Mouse (Mus musculus) megakaryocyte, embryonic 14.5 days (primary cell): ENCODE results near the gene Cnnm4.

Experiments
- FLI1 ChIP-seq: IDR thresholded peaks from 2 replicates; pipeline ENCODE4 v1.6.1; 2012; ENCODE audit warnings: low read length, inconsistent platforms, mixed read lengths
- GATA1 ChIP-seq: IDR thresholded peaks from 3 replicates; pipeline ENCODE4 v1.6.1; 2012; ENCODE audit warnings: mixed read lengths, low read length, inconsistent platforms, borderline replicate concordance

DNA sequence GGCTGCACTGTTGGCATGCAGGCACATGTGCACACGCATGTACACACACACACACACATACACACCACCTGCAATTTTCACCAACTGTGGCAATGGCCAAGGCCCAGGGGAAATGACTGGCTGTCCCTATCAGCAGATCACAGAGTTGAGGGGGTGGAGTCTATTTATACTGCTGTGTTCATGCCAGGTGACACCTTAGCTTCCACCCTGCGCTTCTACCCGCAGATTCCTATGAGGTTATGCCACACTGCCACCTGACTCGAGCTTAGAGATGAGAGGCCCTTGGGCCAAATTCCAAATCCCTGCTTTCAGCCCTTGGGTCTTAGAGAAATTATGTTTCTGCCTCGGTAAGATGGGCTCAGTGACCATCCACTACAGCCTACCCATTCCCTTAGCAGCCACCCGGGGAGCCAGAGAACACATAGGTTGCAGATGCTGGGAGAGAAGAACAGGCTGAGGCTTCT is 63.2 kb downstream of the Cnnm4 start:
- TF ChIP-seq GATA1 (no peak), FLI1 (no peak)
